Mouse (Mus musculus): ENCODE results near the gene Klhl32.
A peak's percentile ranks its signal among the peaks of the same experiment; 100 is the strongest.

The Klhl32 gene

DNA sequence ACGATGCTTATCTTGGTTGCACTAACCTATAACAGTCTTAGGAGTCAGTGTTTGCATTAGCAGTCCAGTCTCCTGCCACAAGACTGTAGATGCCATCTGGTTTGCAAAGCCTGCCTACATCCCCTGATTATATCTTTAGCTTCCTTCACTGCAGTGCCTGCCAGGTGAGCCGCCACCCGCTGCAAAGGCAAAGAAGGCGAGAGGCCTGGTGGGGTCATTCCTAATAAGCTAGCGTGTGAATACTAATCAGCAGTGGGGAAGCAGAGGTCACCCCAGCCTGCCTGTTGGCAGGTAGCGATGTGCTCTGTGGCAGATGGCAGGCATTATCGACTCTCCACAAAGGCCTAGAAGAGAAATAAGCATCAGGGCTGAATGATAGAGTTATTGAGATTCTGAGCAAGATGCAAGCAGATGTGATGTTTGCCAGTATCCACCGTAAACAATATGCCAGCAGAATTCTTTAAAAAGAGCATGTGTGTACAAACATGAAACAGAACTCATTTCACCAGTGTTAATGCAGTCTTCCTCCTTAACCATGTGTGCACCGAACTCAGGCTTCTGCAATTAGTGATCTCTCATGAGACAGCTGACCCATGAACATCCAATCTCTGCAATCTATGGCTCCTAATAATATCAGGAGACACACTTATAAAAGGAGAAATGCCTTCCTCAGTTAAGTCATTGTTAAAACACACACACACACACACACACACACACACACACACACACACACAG is 219.6 kb downstream of the Klhl32 start:
- DNase-seq (ENCODE audit: extremely low read depth, low read depth, low spot score): no peak

DNA sequence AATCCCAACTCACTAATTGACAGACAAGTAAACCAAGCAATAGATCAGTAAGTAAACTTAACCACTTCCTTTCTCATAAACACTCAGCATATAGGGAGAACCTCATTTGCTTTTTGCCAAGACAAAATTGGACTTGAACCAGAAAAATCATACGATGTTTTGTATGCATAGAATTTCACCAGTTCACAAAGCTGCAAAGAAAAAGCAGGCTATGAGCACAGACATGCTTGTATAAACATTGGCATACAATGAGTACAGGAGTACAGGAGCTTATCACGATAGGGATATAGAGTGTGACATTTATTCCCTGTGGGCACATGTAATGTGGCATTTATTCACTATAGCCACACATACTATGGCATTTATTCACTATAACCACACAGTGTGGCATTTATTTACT is 220.5 kb downstream of the Klhl32 start:
- DNase-seq (ENCODE audit: extremely low read depth, low read depth, low spot score): no peak

DNA sequence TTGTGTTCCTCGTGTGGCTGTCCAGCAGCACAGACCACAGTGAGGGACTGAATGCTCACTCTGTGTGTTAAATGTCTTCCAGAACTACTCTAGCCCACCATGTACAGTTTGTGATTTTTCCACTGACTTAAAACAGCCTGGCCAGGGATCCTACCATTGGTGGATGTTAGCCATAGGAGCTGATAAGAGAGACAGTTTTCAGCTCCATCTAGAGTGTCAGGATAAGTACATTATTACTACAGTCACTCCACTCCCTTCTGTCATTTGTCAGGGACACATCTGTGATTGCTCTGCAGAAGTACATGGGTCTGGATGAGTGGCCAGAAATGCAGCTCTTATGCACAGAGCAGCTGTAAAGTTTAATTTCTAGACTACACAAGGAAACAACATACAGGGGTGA is 223.1 kb downstream of the Klhl32 start:
- no peak for DNase-seq (ENCODE audit: extremely low read depth, low read depth, low spot score)

DNA sequence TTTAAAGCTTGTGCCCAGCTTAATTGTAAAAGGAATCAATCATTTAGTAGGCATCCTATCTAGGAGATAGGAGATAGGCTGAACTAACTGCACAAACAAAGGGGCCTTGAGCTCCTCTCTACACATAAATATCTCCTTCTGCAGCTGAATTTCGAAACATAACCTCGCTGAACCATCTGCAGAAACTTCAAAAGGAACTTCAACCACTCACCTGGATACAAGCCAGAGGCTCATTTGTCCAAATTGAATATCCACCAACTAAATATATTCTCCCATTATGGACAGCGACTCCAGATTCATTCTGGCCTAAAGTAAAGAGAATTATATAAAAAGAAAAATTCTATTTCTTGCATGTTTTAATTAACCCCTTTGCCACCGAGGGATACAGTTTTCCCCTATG is 224.2 kb downstream of the Klhl32 start:
- no peak for DNase-seq (ENCODE audit: extremely low read depth, low read depth, low spot score)

DNA sequence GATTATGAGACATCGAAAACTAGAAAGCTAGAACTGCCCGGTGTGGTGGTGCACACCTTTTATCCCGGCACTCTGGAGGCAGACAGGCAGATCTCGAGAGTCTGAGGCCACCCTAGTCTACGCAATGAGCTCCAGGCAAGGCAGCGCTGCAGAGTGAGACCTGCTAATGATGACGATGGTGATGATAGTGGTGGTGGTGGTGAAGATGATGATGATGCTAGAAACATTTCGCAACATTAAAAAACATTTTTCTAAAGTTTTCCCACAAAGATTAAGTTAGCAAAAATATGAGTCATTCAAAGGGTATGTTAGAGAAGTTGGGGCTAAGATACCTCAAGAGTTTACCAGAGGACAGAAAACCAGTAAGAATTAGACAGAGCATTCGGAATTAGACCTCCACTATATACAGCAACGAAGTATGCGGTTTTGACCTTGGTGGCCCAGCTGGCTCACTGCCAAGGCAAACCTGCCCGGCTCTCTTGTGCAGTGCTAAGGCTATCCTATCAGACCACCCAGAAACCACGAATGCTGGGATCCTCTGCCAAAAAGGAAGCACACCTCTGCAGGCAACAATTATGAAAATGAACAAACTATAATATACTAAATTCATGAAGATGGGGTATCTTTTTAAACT is 224.9 kb downstream of the Klhl32 start:
- no peak for DNase-seq (ENCODE audit: extremely low read depth, low read depth, low spot score)

DNA sequence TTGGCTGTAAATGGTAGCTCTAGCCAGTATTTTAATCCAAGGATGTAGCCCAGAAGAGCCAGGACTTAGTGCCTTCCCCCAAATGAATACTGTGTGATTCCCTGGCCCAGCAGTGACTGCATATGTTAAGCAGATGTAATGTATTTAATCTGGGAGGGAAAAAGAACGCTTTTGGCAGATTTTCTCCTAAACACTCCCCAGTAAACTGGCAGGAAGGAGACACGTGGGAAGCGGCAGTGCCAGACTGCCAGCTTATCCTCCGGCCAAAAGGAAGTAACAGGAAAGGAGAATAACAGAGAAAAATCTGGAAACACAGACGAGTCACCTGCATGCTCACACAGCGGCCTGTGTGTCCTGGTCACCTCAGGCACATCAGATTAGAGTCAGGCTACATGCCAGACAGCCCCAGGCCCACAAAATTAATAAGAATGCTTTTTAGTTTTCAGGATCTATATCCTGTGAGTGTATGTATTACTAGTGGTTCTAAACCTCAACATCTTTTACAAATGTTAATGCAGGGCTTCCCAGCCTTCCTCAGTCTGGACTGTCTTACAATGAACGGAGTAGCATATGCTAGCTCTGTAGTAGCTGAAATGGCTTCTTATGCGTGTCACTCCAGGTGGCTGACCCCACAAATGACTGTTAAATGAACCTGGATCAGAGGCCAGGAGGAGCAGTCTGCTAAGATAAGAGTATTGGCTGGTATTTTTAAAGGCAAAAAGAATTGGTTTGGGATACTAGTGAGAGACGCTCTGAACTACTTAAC is 229.3 kb downstream of the Klhl32 start:
- no peak for DNase-seq (ENCODE audit: extremely low read depth, low read depth, low spot score)

DNA sequence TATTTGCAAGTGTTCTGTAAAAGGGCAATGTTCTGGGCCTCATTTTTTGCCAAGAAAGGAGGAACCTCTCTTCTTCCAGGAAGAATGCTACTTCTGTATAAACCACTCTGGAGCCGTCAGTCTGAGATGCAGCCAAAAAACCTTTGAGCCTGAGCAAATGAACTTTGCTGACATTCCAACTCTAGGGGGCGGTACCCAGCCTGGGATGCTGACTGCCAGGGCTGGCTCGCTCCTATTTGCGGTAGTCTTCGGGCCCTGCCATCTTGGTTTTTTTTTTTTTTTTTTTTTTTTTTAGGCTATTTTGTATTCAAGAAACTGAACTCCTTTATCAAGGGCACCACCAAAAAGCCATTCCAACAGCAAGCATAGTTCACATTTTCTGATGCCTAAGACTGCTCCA is 230.5 kb downstream of the Klhl32 start:
- DNase-seq (ENCODE audit: extremely low read depth, low read depth, low spot score): no peak

DNA sequence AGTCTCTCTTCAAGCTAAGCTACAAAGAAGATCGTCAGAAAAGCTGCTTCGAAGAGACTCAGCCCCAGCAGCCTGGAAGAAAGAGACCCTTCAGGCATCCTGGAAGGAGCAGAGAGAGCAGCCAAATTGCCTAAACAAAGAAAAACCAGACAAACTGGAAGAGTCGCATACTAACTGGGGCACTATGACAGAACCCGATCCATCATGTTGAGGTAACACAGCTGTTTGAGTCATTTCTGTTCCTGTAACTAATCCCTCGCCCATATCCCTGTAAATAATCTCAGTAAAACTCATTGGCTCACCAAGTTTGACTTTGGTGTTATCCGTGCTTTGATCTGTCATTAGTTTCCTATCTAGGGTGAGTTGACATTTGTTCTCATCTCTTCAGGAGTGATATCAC is 230.9 kb downstream of the Klhl32 start:
- peak; percentile 54 for DNase-seq (ENCODE audit: extremely low read depth, low read depth, low spot score)

DNA sequence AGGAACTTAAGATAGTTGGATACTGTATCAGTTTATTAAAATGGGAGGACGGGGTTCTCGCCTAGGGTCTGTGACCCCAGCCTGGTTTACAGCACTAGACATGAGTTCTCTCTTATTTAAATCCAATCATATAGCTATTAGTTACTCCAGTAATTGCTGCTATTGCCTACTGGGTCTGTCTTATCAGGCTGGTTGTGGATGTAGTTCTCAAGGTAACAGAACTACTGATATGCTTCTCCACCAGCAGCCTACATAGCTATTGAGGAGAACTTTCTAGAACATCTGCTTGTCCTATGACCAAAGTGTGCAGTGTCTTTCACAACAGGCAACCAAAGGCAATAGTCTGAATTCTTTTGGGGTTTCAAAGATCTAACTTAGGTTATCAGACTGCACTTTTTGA is 241.4 kb downstream of the Klhl32 start:
- DNase-seq (ENCODE audit: extremely low read depth, low read depth, low spot score): no peak

DNA sequence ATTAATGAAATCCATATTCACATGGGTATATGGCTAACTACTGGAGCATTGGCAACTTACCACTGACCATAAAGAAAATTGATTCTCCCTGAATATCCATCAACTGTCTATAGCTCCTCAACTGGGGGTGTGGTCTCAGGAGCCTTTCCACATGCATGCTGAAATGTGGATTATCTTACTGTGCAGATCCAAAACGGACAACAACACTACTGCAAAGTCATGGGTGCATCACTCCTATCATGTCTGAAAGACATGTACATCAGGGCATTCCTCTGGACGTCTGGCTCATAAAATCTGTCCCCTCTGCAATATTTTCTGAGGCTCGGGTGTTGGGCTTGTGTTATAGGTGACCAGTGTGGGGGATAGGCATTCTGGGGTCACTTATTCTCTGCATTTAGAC is 241.8 kb downstream of the Klhl32 start:
- DNase-seq (ENCODE audit: extremely low read depth, low read depth, low spot score): no peak

DNA sequence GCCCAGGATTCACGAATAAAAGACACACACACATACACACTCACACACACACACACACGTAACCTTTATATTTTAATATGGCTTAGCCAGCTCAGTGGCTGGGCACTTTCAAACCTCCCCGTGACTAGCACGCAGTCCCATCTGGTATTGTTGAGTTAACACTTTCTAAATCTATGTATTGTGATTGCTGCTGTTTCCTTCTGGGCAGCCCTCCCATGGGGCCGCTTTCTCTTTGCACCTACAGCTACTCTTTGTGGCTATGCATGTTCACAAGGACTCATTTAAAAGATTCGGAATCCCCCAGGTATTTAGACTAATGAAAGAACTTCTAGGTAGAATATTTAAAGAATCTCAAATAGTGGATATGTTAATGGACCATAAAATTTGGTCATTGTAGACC is 249.2 kb downstream of the Klhl32 start:
- DNase-seq (ENCODE audit: extremely low read depth, low read depth, low spot score): no peak

DNA sequence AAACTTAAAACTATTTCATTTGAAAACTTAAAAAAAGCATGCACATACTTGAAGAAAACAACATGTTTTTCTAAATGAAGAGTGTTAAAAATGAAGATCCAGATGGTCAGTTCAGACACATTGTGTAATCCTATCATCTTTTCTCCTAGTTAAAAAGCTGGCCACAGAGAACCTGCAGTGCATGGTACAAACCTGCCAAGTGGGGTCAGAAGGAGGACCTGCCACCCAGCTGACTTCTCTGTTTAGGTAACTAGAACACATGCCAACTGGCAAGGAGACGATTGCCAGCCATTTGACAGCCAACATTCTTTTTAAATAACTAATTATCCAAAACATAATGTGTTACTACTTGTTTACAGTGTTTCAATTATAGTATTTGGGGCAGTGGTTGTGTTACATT is 252.3 kb downstream of the Klhl32 start:
- DNase-seq (ENCODE audit: extremely low read depth, low read depth, low spot score): no peak

DNA sequence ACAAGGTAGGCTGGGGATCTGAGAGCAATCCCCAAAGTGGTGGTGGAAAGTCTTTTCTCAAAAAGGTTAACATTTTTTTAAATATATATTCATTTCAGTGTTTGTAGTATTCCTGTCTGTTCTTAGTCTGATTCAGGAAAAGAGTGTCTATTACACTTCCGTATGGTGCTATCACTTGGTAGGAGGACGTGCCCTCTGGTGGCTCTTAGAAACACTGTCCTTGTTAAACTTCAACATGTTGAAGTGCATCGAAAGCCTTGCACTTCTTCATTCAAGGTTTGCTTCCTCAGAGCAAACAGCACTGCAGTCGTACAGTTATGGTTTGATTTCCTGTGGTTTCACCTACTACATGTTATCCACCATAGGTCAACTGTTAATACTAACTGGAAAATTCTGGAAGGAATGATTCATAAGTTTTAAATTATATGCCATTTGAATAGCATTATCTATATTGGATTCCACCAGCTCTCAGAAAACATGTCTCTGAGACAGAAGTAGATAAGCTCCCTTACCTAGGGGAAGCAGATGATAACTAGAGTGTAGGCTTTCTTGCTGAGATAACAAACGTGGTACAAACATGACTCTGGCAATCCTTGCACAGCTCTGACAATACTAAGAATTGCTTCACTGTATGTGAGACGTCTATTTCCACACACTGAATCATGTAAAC is 253.8 kb downstream of the Klhl32 start:
- DNase-seq (ENCODE audit: extremely low read depth, low read depth, low spot score): no peak

DNA sequence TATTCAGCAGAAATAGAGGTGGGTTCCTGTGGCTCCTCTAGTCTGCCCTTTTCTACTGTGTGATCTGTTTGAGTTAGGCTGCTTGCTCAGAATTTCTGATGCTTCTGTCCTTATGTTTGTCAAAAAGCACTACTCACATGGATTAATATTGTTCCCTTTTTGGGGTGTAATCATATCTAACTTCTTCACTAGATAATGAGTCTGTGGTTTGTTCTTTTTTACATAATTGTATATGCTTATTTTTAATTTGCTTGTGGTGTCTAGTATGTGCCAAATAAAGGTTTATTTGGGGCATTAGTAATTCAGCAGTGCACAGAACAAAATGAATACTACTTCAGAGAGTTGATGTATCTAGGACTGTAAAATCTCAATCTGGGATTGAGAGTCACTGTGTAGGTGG is 256.1 kb downstream of the Klhl32 start:
- DNase-seq (ENCODE audit: extremely low read depth, low read depth, low spot score): no peak

DNA sequence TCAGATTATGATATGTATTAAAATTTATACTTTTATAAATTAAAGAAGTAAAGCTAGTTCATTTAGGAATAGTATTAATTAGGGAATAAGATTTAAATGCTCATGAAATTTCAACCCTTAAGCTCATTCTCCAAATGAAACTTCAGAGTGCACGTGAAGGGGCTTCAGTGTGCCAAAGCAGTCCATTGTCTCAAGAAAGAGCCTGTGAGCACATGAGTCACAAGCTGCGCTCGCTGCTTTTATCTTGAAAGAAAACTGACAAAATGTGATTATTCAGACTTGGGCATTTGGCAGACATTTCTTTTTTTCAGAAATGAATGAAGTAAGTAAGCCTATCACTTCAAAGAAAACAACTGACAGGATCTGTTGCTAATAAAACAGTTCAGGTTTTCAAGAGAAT is 266.9 kb downstream of the Klhl32 start:
- no peak for DNase-seq (ENCODE audit: extremely low read depth, low read depth, low spot score)

DNA sequence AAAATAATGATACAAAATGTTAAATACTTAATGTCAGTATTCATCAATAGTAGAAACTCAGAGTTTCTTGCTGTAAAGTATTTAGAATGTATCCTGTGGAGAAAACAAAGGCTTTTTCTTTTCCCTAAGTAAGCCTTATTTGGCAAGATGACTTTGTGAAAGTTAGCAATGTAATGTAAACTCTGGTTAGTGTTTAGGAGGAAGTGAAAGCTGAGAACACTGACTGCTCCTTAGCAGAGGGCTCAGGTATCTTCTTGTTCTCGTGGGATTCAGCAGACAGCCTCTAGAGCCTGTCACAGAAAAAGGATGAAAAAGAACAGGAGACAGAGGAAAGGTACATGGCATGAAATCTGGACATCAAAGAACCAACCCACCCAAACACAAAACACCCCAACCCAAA is 268.6 kb downstream of the Klhl32 start:
- DNase-seq (ENCODE audit: extremely low read depth, low read depth, low spot score): no peak

DNA sequence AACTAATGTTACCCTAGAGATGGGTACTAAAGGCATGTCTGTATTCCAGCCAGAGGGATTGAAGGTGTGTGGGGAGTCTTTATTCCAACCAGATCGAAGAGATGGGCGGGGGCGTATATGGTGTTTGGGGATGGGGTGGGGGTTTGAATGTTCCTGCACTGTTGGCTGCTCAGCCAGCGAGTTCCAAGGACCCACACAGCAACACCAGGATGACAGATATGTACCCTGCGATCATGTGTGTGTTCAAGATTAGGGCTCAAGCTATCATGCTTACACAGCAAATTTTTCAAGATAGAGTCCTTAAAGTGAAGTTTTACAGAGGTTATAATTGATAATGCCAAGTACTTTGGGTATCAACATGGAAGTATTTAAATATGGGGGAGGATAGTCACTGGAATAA is 273.3 kb downstream of the Klhl32 start:
- no peak for DNase-seq (ENCODE audit: extremely low read depth, low read depth, low spot score)

DNA sequence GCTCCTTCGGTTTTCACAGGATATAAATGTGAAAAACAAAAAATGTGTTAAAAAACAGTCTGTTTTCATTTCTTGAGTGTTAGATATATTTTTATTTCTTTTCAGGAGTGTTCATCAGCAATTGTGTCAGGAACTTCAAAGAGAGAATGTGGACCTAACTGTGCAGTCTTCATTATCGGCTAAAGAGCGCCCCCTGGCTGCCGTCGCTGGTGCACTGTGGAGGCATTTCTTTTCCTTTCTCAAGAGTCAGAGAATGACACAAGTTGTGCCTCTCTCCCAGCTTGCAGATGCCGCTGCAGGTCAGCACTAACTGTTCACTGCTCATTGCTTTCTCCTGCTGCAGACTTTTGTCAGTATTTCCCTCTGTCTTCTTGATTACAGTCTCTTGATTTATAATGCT is 276.6 kb downstream of the Klhl32 start:
- no peak for DNase-seq (ENCODE audit: extremely low read depth, low read depth, low spot score)

DNA sequence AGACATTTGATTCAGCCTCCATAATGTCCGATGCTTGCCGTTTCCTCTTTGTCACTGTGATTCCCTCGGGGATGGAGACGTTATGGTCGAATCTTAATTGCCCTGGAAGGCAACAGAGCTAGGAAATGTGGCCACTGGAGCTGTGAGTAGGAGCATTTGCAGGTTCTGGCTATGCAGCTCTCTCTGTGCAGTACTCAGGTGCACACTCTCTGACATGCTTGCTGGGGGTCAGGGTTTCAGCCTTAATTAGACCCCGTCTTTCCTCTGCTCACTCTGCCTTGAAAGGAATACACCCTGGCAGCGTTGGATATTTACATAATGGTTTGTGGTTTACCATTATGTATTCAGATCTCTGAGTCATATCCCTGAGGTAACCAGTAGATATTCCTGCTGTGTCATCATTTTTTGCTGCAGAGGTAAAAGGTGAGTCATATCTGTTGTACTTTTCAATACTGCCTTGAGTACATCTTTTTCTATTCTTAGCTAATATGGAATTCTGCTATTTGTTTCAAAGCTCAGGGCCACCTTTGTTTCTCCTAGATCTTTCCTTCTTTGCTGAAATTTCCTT is 281.9 kb downstream of the Klhl32 start:
- DNase-seq (ENCODE audit: extremely low read depth, low read depth, low spot score): no peak

DNA sequence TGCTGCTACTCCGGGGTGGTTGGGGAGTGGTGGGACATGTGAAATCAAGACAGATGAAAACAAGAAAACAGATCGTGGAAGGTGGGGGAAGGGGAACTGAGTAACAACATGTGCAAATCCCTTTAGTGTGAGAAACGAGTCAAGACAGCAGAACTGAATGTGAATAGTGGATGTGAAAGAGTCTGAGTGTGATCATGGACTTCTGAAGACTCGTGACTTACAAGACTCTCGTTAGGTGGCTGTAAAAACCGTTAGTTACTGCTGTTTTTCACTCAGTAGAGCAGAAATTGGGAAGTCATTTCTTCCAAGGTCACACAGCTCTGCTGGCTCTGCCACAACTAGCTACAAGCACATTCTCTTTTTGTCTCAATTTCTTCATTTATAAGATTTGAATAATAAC is 282.9 kb downstream of the Klhl32 start:
- no peak for DNase-seq (ENCODE audit: extremely low read depth, low read depth, low spot score)
